Mouse (Mus musculus) bone marrow, adult 2 months (tissue): ENCODE measurements at regions not wholly inside any gene's neighbourhood (a gene's known extent, or its start where the extent isn't known, plus 50 kb on each side); places are given as distances from the start of the nearest gene placed in this dataset.

Experiments used
- H3K27ac ChIP-seq: fragments of 200-500 bp; 2 replicates; pipeline ENCODE4 v1.5.1; 2012; ENCODE audit warnings: low read depth, mild to moderate bottlenecking, control low read depth, inconsistent platforms, low read length; ENCODE audit not compliant: control insufficient read depth, poor library complexity, insufficient read depth
- H3K4me1 ChIP-seq: fragments of 200-500 bp; 2 replicates; pipeline ENCODE4 v1.6.1; 2011; ENCODE audit warnings: low read length; ENCODE audit not compliant: control insufficient read depth, insufficient read depth
- H3K4me3 ChIP-seq: fragments of 200-500 bp; replicated peaks from 2 replicates; pipeline ENCODE3; 2011; ENCODE audit warnings: mild to moderate bottlenecking, low read depth, low read length, control low read depth; ENCODE audit not compliant: control insufficient read depth
- CTCF ChIP-seq: fragments of 200-500 bp; IDR thresholded peaks from 2 replicates; pipeline ENCODE4 v1.5.1; 2011; ENCODE audit warnings: low read length, control low read depth; ENCODE audit not compliant: control insufficient read depth, insufficient read depth
- POLR2A ChIP-seq: fragments of 200-500 bp; IDR thresholded peaks from 2 replicates; pipeline ENCODE4 v1.6.1; 2011; ENCODE audit warnings: low read depth, mild to moderate bottlenecking, control low read depth, low read length, borderline replicate concordance; ENCODE audit not compliant: control insufficient read depth
- WGBS: fragments of 180-500 bp; shearing (Covaris S2); methylation state at CpG from one replicate; pipeline ENCODE4 v1.1.7; 2018; 5-methylcytosine and 5-hydroxymethylcytosine counted together

- H3K27ac ChIP-seq = no peak overlapping the region
- no peak for TF ChIP-seq POLR2A
- no peak for TF ChIP-seq CTCF
- no peaks in the 10 kb centered on the region for H3K4me1 ChIP-seq
- no peak overlapping the region for H3K4me3 ChIP-seq
- 85% methylated on average over 8 of the region's 8 CpGs for WGBS
Measured at GRCm38 (mm10) chr8:26923166-26923565, 54.0 kb upstream of the Zfp703 start.
